Mouse (Mus musculus) heart, embryonic 14.5 days (tissue): ENCODE results near the gene Plin4. TPM values are rescaled to one million over a fixed set of nuclear protein-coding genes. Genes with fewer than 3 reads are reported as not detected.

Source experiments
- ATAC-seq: fragments of 200-750 bp; cut with Nextera tagmentation; 2 replicates; pipeline ENCODE4 v1.8.0; 2017; ENCODE audit warnings: low read depth, moderate TSS enrichment; ENCODE audit not compliant: insufficient number of reproducible peaks, insufficient read depth, low FRiP score
- H3K27ac ChIP-seq, 2 experiments: fragments of 200-500 bp in 1 of 2; fragments of 300-500 bp in 1 of 2; sonication (generic) in 1 of 2; replicated peaks in 1 of 2; 2 replicates each; pipeline ENCODE4 v1.5.1; 2012 to 2014; ENCODE audit warnings: low read depth in 2 of 2, low read length in 2 of 2, control low read depth in 1 of 2, mild to moderate bottlenecking in 1 of 2, mixed read lengths in 1 of 2; ENCODE audit not compliant: control insufficient read depth in 1 of 2, insufficient read depth in 1 of 2
- H3K27me3 ChIP-seq: fragments of 300-500 bp; sonication (generic); 2 replicates; pipeline ENCODE4 v1.6.1; 2014; ENCODE audit warnings: mild to moderate bottlenecking, low read length, control low read depth; ENCODE audit not compliant: control insufficient read depth, insufficient read depth
- H3K36me3 ChIP-seq: fragments of 300-500 bp; sonication (generic); 2 replicates; pipeline ENCODE4 v1.6.1; 2014; ENCODE audit warnings: mild to moderate bottlenecking, control low read depth, low read length, mixed read lengths; ENCODE audit not compliant: control insufficient read depth, insufficient read depth
- H3K4me1 ChIP-seq, 2 experiments: fragments of 200-500 bp in 1 of 2; fragments of 300-500 bp in 1 of 2; sonication (generic) in 1 of 2; 2 replicates each; pipeline ENCODE4 v1.6.1; 2012 to 2014; ENCODE audit warnings: low read length in 2 of 2, control low read depth in 1 of 2, mixed read lengths in 1 of 2; ENCODE audit not compliant: control insufficient read depth in 2 of 2, insufficient read depth in 2 of 2
- H3K4me2 ChIP-seq: fragments of 300-500 bp; sonication (generic); 2 replicates; pipeline ENCODE4 v1.6.1; 2014; ENCODE audit warnings: mild to moderate bottlenecking, low read length
- H3K4me3 ChIP-seq, 2 experiments: fragments of 200-500 bp in 1 of 2; fragments of 300-500 bp in 1 of 2; sonication (generic) in 1 of 2; 2 replicates each; pipeline ENCODE4 v1.5.1; 2012 to 2014; ENCODE audit warnings: low read length in 2 of 2, mild to moderate bottlenecking in 2 of 2, control low read depth in 1 of 2, low read depth in 1 of 2, moderate library complexity in 1 of 2; ENCODE audit not compliant: control insufficient read depth in 1 of 2, insufficient read depth in 1 of 2
- H3K9ac ChIP-seq: fragments of 300-500 bp; sonication (generic); 2 replicates; pipeline ENCODE4 v1.6.1; 2014; ENCODE audit warnings: mild to moderate bottlenecking, low read length
- H3K9me3 ChIP-seq: fragments of 300-500 bp; sonication (generic); 2 replicates; pipeline ENCODE4 v1.6.1; 2016; ENCODE audit warnings: low read length, control low read depth; ENCODE audit not compliant: control insufficient read depth
- WGBS: fragments of 180-500 bp; shearing (Covaris S2); extraction: QIAGEN DNeasy Blood & Tissue Kit; methylation state at CpG from one replicate; pipeline ENCODE4 v1.1.7; 2014; 5-methylcytosine and 5-hydroxymethylcytosine counted together
- polyA plus RNA-seq: library from polyadenylated mRNA; unstranded; fragments of >200 nt; fragmentation: Nextera tagmentation; extraction: Ambion mirVana; gene quantifications from 2 replicates; pipeline ENCODE4 v1.2.1, GENCODE M21; 2014

The Plin4 gene
- polyA plus RNA-seq, 1 experiment from 2014 or later, result 0.19 TPM

GRCm38 (mm10) chr17:56125276-56125630 is 15.7 kb upstream of the Plin4 start:
- H3K4me1 ChIP-seq, result peaks cover 3 to 8% of the 10 kb centered on the region in 2 experiments; a peak in 3 of 4 replicates
- H3K9me3 ChIP-seq, result peaks cover 18% of the 10 kb centered on the region
- no peak for ATAC-seq
- no peak overlapping the region for H3K4me2 ChIP-seq
- no peak overlapping the region for H3K27ac ChIP-seq
- H3K36me3 ChIP-seq, result no peaks in the 10 kb centered on the region
- no peak overlapping the region for H3K4me3 ChIP-seq
- no peak overlapping the region for H3K9ac ChIP-seq
- 84% methylated on average over 4 of the region's 4 CpGs for WGBS
- H3K27me3 ChIP-seq, result peaks cover 53% of the 10 kb centered on the region

DNA sequence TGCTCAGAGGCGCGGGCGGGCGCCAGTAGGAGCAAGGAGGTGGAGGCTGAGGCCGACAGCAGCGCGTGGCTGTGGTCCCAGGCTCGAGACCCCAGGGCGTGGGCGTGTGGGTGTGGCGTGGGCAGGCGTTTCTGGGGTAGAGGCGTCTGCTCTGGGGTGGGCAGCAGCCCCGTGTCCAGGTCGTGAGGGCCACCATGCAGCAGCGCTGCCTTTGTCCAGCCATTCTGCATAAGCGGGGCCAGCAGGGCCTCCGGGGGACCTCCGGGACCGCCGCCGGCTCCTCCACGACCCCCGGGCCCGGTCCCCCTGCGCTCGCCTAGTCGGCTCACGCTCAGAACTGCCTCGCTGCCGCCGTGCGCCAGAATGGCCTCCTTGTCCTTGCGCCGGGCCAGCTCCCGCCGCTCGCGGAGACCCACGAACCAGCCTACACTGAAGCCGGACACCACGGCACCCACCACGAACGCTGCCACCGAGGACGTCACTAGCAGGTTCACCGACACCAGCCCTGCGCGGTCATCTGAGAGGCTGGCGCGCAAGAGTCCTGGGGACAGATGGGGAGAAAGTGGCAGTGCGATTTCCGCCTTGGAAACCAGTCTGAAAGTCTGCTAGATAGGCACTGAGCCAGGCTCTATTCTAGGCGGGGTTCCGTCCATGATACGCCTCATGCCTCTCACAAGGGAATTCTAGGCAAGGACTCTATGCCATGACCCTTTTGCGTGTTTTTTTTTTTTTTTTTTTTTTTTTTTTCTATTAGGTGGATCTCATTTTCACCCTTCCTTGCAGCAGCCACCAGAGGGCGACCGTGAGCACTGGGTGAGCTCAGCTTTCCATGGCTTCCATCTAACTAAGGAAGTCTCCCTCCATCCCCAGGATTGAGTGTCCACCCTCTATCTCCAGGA is 15.0 kb upstream of the Plin4 start:
- Histone ChIP-seq H3K36me3 (no peaks in the 10 kb centered on the region), H3K9me3 (peaks cover 18% of the 10 kb centered on the region), H3K4me2 (peak overlapping the region; percentile 88), H3K27ac (no peak overlapping the region), H3K27me3 (peaks cover 59% of the 10 kb centered on the region), H3K9ac (peak overlapping the region; percentile 70), H3K4me3 (peak overlapping the region; percentile 48 to 49), H3K4me1 (peaks cover 10 to 14% of the 10 kb centered on the region in 2 experiments)
- no peak for ATAC-seq
- 6% methylated on average over 59 of the region's 59 CpGs for WGBS

DNA sequence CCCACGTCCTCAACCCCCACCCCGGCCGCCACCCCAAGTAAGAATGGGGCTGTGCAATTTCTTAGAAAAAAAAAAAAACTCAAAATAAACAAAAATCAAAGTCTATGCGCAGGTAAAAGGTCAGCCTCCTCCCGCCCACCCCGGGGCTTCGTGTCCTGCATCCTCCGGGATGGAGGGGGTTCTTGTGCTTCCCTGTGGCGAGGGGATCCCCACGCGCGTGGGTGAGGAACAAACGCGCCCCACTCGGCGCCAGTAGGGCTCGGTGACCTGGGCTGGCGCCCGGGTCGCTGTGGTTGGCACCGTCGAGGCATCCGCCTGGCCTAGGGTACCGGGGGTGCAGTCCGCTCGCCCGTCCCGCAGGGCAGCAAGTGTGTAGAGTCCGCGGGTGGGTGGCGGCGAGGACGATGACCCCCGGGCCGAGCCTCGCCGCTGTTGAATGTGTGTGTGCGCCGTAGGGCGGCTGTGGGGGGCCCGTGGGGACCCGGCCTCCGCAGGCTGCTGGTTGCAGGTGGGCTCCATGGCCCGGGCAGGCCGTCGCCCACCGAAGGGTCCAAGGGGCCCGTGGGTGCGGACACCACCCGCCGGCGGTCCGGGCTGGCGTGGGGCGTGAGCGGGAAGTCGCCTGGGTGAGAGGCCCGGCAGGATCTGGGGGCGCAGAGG is 14.2 kb upstream of the Plin4 start:
- Histone ChIP-seq H3K36me3 (no peaks in the 10 kb centered on the region), H3K27me3 (peaks cover 62% of the 10 kb centered on the region)
- 40% methylated on average over 50 of the region's 59 CpGs for WGBS

GRCm38 (mm10) chr17:56123161-56123560 is 13.6 kb upstream of the Plin4 start:
- Histone ChIP-seq H3K27me3 (peaks cover 68% of the 10 kb centered on the region), H3K4me3 (no peak overlapping the region), H3K27ac (no peak overlapping the region), H3K9ac (no peak overlapping the region), H3K36me3 (no peaks in the 10 kb centered on the region), H3K9me3 (peaks cover 18% of the 10 kb centered on the region), H3K4me1 (peaks cover 13 to 18% of the 10 kb centered on the region in 2 experiments), H3K4me2 (no peak overlapping the region)
- no peak for ATAC-seq
- WGBS, result 87% methylated on average over 12 of the region's 12 CpGs

More for the DNA sequence above, 14.2 kb upstream of the Plin4 start:
- no peak for ATAC-seq
- Histone ChIP-seq H3K4me2 (peak overlapping the region; percentile 88), H3K27ac (no peak overlapping the region), H3K9ac (peak overlapping the region; percentile 70; the same call in 1 of the 2 replicates), H3K4me1 (peaks cover 13 to 18% of the 10 kb centered on the region in 2 experiments), H3K9me3 (peaks cover 18% of the 10 kb centered on the region), H3K4me3 (peak overlapping the region; percentile 48 to 49)

DNA sequence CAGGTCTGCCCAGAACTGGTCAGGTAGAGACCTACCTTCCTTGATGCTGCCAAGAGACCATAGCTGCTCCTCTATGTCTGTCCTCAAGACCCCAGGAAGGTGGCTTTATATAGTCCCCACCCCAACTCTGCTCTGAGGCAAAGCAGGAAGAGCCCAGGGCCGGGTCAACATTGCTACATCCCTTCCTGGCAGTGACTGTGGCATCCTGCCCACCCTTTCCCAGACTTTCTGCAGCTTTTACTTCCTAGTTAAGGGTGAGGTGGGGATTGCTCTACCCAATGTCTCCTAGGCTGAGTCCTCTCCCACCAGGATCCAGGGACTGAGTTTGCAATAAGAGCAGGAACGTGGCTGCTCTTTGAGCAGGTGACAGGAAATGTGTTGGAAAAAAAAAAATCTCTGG is 12.2 kb upstream of the Plin4 start, which contains the start of gene Lrg1:
TSS of gene Lrg1 (minus strand) at position 176 of the 400 bp plus-strand sequence.
- H3K27ac ChIP-seq, result no peak within 1 kb of the TSS
- WGBS, result 49% methylated on average over 2 of the region's 2 CpGs
- H3K36me3 ChIP-seq, result no peaks in the 10 kb centered on the region
- H3K4me1 ChIP-seq, result peaks cover 17 to 23% of the 10 kb centered on the region in 2 experiments
- H3K9me3 ChIP-seq, result peaks cover 18% of the 10 kb centered on the region
- peak within 1 kb of the TSS; percentile 71; the same call in 1 of the 2 replicates for H3K4me2 ChIP-seq
- ATAC-seq, result no peak
- no peak within 1 kb of the TSS for H3K9ac ChIP-seq
- peaks cover 77% of the 10 kb centered on the region for H3K27me3 ChIP-seq
- H3K4me3 ChIP-seq, result 0 out of 4 replicates have a peak within 1 kb of the TSS, but pooled peaks of 1 of the 2 experiments have one; percentile 35

- Histone ChIP-seq H3K9ac (peak overlapping the region; percentile 46), H3K27me3 (peaks cover 80% of the 10 kb centered on the region), H3K9me3 (peaks cover 18% of the 10 kb centered on the region), H3K36me3 (no peaks in the 10 kb centered on the region), H3K4me2 (peak overlapping the region; percentile 71), H3K4me3 (peak overlapping the region; percentile 31 to 35), H3K27ac (no peak overlapping the region), H3K4me1 (peaks cover 17 to 23% of the 10 kb centered on the region in 2 experiments)
- WGBS, result 4% methylated on average over 66 of the region's 66 CpGs
- no peak for ATAC-seq
Observed at GRCm38 (mm10) chr17:56119981-56120880, 10.6 kb upstream of the Plin4 start.

GRCm38 (mm10) chr17:56119431-56119830 is 9.8 kb upstream of the Plin4 start:
- no peak for ATAC-seq
- peaks cover 76% of the 10 kb centered on the region for H3K27me3 ChIP-seq
- 38% methylated on average over 12 of the region's 12 CpGs for whole genome bisulfite sequencing
- H3K9ac ChIP-seq, result no peak overlapping the region
- H3K36me3 ChIP-seq, result no peaks in the 10 kb centered on the region
- H3K4me3 ChIP-seq, result peak overlapping the region in 1 of 2 experiments; percentile 35; a peak in 2 of 4 replicates
- H3K9me3 ChIP-seq, result peaks cover 18% of the 10 kb centered on the region
- H3K4me2 ChIP-seq, result peak overlapping the region; percentile 71
- H3K4me1 ChIP-seq, result peaks cover 15 to 23% of the 10 kb centered on the region in 2 experiments
- H3K27ac ChIP-seq, result no peak overlapping the region
